Mouse (Mus musculus): Measurements from ENCODE around the gene Rbms3.

Rbms3 gene

GRCm38 (mm10) chr9:117629771-117630170 is at the start of gene Rbms3:
Rbms3 (minus strand) TSS chr9:117629913.
- no peak for DNase-seq (ENCODE audit: low spot score)

DNA sequence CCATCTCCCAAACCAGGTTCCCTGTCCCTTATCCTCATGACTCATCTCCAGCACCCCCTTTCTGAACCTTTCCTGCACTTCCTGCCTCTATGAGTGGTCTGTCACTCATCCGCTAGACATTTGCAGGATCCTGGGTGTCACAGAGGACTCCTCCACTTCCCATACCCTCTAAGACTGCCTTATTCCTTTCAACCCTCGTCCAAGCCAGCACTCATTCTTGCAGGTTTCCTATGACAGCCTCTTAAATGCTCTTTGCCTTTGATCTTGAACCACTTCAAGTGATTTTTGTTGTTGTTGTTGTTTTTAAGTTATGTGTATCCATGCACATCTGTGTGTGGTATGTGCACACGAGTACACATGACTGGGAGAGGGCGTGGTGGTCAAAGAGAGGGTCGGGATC is 43.6 kb upstream of the Rbms3 start:
- DNase-seq (ENCODE audit: low spot score) = no peak

GRCm38 (mm10) chr9:117654626-117655025 is 24.9 kb upstream of the Rbms3 start:
- no peak for DNase-seq (ENCODE audit: low spot score)

DNA sequence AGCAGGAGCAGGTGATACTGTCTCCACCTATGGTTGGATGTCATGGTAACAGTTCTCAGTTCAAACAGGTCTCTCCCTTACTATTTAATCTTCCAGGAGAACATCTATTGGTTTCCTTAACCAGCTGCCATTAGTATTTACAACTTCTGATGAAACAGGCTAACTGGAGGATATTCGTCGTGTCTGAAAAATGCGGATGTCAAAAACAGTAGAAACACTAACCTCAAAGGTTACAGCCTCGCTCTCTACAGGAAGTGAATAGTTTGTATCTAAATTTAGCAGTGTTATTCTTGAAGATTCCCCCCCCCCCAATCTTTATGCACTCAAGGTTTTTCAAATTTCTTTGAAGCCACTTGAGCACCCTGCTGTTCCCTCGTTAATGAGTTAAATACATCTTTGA is 23.9 kb upstream of the Rbms3 start:
- no peak for DNase-seq (ENCODE audit: low spot score)

DNA sequence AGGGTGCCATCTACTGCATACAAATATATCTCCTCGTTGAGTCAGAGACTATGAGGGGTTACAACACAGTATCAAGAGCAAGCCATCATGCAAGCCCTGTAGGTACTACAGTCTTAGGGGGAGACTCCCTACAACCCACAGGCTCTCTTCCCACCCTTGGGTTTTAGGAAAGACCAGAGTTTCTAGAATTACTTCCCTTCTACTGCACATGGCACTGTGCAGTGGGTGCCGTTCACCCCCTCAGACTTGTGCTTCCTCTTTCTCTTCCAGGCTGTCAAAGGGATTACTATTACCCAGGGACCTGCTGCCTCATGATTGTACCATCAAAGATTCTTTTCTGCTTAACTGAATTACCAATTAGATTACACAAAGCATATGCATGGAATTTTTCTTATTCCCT is 16.4 kb upstream of the Rbms3 start:
- no peak for DNase-seq (ENCODE audit: low spot score)

- DNase-seq (ENCODE audit: low spot score) = no peak
These were observed 11.5 kb upstream of the Rbms3 start for GRCm38 (mm10) chr9:117641090-117641782.

DNA sequence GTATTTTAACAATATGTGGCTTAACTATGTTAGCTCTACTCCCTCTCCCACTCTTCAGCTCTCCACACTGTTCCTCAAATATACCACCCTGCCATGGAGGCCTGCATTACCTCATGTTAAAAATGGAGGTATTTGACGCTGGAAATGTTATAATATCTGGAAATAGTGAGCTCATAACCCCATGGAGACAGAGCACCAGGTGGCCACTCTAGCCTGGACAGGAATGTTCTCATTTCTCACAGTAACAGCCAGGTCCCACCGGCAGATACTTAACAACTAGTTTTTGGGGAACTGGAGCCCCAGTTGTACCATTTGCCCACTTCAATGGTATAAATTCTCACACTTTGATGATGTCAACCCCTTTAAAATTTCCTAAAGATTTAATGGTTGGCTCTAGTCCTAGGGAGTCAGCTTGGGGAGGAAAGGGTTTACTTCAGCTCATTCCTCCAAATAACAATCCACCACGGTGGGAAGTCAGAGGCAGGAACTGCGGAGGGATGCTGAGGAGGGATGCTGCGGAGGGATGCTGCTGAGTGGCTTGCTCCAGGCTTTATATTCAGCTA is 9.0 kb upstream of the Rbms3 start:
- DNase-seq (ENCODE audit: low spot score) = no peak

- no peak for DNase-seq (ENCODE audit: low spot score)
These were observed 6.8 kb upstream of the Rbms3 start for GRCm38 (mm10) chr9:117636492-117636891.

- no peak for DNase-seq (ENCODE audit: low spot score)
These were observed 2.5 kb downstream of the Rbms3 start for GRCm38 (mm10) chr9:117627173-117627572.

DNA sequence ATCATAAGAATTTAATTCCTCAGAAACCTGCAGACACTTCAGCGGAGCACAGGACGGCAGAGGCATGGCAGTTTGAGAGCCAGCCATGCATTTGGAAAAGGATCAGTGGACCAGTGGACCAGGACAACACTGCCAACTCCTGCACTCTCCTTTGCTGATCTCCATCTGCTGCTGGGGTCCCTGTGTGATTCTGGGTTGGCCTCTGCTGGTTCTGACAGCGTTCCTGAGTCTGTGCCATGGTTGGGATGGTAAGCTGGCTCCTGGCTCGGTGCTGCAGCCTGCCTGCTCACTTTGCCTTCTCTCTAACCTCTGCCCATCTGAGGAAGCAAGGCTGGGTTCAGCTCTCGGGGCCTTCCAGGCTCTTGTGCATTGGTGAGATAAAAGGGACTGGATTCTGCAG is 28.9 kb downstream of the Rbms3 start:
- DNase-seq (ENCODE audit: low spot score) = no peak

DNA sequence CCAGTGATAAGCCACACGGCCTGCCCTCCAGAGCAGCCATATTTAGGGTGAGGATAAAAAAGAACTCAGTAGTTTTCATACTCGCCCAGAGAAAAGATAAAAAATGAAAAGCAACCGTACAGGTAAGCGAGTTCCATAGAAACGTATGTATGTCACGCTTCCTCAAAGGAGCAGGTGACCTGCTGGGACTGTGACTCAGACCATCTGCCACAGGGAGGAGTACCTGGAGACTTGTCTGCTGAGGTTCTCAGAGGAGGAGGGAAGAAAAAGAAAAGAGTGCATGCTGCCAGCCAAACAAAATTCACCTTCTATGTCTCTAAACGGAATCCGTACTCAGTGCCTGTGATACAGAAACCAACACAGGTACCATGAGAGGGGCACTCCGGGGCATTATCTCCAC is 30.4 kb downstream of the Rbms3 start:
- no peak for DNase-seq (ENCODE audit: low spot score)

DNA sequence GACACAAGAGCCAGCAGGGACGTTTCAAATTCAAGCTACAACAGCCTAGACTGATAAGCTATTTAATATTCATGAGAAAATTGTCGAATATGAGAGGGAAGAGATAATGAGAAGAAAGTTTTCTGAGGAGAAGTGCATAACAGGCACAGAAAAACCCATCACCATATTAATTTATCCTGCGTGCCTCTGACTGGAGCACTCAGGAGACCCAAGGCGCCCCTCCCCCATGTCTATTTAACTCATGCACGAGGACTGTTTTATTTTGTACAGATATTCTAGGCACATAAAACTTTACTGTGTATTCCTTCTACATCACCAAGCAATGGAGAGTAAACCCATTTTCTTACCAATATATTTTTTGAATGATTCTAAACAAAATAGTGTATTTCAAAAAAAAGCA is 33.6 kb downstream of the Rbms3 start:
- no peak for DNase-seq (ENCODE audit: low spot score)

DNA sequence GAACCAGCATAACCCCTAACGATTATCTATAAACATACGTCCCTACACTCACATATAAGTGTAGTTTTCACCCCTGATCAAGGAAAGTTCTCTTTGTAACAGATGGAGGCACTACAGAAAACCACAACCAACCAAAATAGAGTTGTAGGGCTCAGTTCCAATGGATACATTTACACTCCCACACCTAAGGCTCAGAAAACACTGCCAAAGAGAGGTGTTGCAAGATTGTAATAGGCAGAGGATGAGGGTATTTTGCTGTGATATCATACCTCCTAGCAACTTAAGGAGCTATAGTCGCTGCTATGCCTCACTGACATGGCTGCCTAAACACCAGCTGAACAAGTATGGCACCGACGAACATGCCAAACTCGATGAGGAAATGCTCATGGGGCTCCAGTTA is 44.4 kb downstream of the Rbms3 start:
- no peak for DNase-seq (ENCODE audit: low spot score)

DNA sequence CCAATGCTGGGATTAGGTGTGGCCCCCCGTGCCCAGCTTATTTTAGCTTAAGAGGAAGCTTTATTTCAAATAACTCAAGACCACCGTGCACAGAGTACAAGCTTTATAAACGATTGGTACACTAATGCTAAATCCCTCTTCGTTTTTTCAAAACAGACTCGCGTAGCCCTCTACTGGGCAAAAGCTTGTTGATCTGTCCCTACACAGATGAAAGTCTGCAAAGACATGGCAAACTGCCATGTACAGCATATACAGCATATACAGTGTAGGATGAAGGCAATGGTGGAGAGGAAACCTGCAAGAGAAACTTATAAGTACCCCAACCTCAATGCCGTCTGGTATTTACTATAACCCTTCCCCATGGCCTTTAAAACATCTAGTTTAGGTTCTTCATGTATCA is 46.1 kb downstream of the Rbms3 start:
- DNase-seq (ENCODE audit: low spot score) = no peak

DNA sequence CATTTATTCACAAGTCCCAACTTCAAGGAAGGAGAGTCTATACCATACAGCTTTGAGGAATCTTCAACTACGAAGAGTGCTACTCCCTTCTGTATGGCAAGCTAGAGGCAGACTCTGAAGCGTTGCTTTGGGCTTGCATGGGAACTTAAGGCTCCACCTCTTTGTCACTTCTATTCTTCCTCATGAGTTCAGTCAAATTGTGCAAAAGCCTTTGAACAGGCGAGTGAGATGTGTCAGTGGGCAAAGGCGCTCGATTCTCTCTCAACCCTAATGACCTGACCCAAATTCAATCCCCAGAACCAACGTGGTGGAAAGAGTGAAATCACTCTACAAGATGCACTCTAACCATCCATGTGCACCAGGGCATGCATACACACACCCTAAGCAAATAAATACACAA is 47.1 kb downstream of the Rbms3 start:
- no peak for DNase-seq (ENCODE audit: low spot score)

DNA sequence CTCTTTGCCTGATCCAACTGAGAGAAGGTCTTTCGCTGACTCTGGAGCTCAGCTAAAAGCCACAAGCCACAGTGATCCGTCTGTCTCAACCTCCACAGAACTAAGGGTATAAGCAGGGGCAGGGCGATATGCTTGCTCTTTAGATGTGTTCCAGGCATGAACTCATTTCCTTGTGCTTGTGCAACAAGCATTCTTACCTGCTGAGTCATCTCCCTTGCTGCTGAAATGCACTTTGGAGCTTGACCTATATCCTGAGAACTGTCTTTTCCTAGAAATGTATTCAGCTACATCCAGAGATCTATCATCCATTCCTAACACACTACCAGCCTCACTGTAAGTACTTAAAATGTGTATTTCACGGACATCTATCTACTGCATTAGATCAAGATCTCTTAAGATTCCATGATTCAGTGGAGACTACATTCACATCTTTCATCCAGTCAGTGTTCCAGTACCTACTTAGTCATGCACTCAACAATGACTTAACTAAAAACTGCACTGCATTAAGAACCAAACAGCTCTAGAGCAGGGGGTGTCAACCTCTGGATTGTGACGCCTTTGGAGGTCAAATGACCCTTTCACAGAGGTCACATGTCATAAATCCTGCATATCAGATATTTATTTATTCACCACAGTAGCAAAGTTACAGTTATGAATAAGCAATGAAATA is 58.4 kb downstream of the Rbms3 start:
- no peak for DNase-seq (ENCODE audit: low spot score)

DNA sequence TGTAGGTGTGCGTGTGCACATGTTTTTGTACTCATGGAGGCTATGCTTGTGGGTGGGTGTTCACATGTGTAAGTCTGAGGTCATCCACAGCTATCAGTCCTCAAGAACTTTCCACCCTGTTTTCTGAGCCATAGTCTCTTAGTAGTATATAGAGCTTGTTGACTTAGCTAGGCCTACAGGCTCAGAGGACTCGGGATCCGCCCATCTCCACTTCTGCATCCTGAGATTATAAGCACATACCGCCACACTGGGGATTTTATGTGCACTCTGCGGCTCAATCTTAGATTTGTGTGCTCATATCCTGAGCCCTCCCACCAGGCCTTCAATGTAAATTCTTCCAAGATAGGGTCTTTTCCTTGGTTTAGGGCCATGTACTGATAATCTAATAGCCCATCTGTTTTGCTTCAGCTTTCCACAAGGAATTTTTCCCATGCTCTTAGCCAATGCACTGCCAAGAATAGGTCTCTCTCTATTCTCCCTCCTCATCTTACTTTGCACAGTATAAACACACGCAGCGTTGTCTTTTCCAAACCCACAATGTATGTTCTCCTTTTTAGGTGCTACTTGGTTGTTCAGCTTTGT is 59.4 kb downstream of the Rbms3 start:
- DNase-seq (ENCODE audit: low spot score) = no peak

GRCm38 (mm10) chr9:117566293-117566692 is 63.4 kb downstream of the Rbms3 start:
- no peak for DNase-seq (ENCODE audit: low spot score)

- no peak for DNase-seq (ENCODE audit: low spot score)
These were observed 71.2 kb downstream of the Rbms3 start for GRCm38 (mm10) chr9:117558562-117558961.

DNA sequence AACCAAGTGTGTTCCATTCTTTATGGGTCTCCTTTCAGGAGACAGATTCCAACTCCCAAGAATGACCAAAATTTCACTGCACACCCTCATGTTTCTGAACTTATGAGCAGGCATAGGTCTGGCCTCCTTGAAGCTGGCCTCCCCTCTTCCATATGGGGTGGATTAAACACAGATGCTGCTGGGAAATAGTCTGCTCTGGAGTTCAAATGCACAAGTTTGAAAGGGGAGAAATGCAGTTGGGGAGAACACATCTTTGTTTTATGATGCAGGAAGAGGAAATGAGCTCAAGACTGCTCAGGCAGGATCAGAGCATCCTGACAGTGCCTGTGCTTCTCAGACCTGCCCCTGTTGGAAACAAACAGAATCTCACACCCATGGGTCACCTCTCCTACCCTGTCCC is 75.4 kb downstream of the Rbms3 start:
- no peak for DNase-seq (ENCODE audit: low spot score)

DNA sequence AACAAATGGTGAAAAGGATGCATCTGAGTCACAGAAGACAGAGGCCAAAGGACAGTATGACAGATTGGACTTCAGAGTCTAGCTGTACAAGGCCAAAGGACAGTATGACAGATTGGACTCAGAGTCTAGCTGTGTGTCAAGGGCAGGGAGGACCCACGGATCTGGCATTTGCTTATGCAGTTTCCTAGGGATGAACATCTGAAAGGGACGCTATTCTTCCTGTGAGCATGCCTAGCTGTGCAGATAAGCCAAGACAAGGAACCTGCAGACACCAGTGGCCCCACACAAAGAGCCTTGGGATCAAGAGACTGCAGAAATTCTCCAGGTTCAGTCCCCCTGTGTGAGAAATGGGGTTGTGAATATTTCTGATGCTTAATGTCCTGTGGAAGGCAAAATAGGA is 100.4 kb downstream of the Rbms3 start:
- no peak for DNase-seq (ENCODE audit: low spot score)

GRCm38 (mm10) chr9:117508941-117509340 is 120.8 kb downstream of the Rbms3 start:
- no peak for DNase-seq (ENCODE audit: low spot score)

DNA sequence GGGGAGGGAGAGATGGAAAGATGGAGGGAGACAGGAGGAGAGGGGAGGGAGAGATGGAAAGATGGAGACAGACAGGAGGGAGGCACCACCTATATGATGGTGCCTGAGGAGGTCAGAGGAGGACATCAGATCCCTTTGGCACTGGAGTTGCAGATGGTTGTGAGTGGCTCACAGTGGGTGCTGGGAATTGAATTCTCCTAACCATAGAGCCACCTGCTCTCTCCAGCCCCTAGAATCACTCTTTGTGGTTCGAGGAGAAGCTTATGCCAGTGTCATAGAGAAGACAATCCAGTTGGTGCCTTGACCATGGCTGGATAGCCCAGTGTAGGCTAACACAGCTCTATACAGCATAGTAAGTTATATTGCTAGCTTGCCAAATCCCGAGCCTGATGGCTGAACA is 137.8 kb downstream of the Rbms3 start:
- DNase-seq (ENCODE audit: low spot score) = no peak
